Comparison of ENCODE assay signal across 8 mouse cellular contexts in genomic region chr11:83753581-83754181, GRCm38 (mm10). TPM values are rescaled to one million over a fixed set of nuclear protein-coding genes. Genes with fewer than 3 reads are reported as not detected.
DNase-seq lines count a peak whose midpoint lies in the region; ATAC-seq lines count a peak whose summit lies in the region.

Gene Heatr6 (plus strand): TSS chr11:83753696.

- WGBS in intestine, embryonic 14.5 days = under 1% methylated on average over 47 of the region's 47 CpGs

- no peaks in the 10 kb centered on the region for H3K9me3 ChIP-seq in intestine, embryonic 14.5 days (ENCODE audit: control insufficient read depth, low read length)

- peak; percentile 95 for ATAC-seq in intestine, embryonic 14.5 days (replicated peaks; ENCODE audit: low FRiP score, low TSS enrichment, low read depth)

- H3K27me3 ChIP-seq in intestine, embryonic 14.5 days (replicated peaks; ENCODE audit: control insufficient read depth, insufficient read depth, low read length) = no peaks in the 10 kb centered on the region

- peak; percentile 92 to 97 for DNase-seq in adrenal gland, adult (ENCODE audit: inconsistent age in 2 of 2, low spot score in 1 of 2)
- DNase-seq in embryo, embryonic 10.5 days (ENCODE audit: low spot score) = peak; percentile 96
- DNase-seq in gastrocnemius, postnatal 25 days = peak; percentile 83
- DNase-seq in intestine, embryonic 14.5 days (ENCODE audit: low spot score) = peak; percentile 94
- peak; percentile 90 to 94 for DNase-seq in left cerebral cortex, postnatal 14 days (ENCODE audit: low spot score in 2 of 2)
- peak; percentile 90 for DNase-seq in mesoderm, embryonic 11.5 days (ENCODE audit: low read depth, low spot score)
- DNase-seq in right cerebral cortex, postnatal 36 days (ENCODE audit: low spot score in 2 of 2) = peak; percentile 80 to 88
- peak; percentile 90 for DNase-seq in yolk sac, embryonic 10.5 days (ENCODE audit: low spot score)

- H3K9ac ChIP-seq in intestine, embryonic 14.5 days (ENCODE audit: low read length) = peak within 1 kb of the TSS; percentile 80

- H3K4me3 ChIP-seq in intestine, embryonic 14.5 days (ENCODE audit: low read depth, low read length) = peak within 1 kb of the TSS; percentile 92

- H3K27ac ChIP-seq in intestine, embryonic 14.5 days (ENCODE audit: low read depth) = peak within 1 kb of the TSS; percentile 69

- peaks cover 9% of the 10 kb centered on the region for H3K4me1 ChIP-seq in intestine, embryonic 14.5 days (replicated peaks; ENCODE audit: control insufficient read depth, insufficient read depth, low read length)

- H3K4me2 ChIP-seq in intestine, embryonic 14.5 days (ENCODE audit: low read length) = peak within 1 kb of the TSS; percentile 89

- intact Hi-C loops in left cerebral cortex, postnatal 14 days (cut with DNase I) = no loop called here

- H3K36me3 ChIP-seq in intestine, embryonic 14.5 days (ENCODE audit: control insufficient read depth, insufficient read depth, low read length) = peaks cover 25% of the 10 kb centered on the region

RNA-seq across cellular contexts. Expression of gene Heatr6, which starts in this region (rescaled TPM):
- 1 to 10 TPM; 6.4 to 7.4 TPM for total RNA-seq in gastrocnemius, postnatal 25 days (2021)
- polyA plus RNA-seq in intestine, embryonic 14.5 days (2014; fragmentation: Nextera tagmentation; extraction: Ambion mirVana) = 24.0 and 28.4 TPM in 2 replicates
- total RNA-seq in left cerebral cortex, postnatal 14 days (2021) = 10 to 100 TPM; 12.6 to 14.8 TPM

Comparison
In these comparisons a context has a peak if more than half of its experiments do, and no peak if none do; other contexts are left out.
1. Peak in every context shown above with its lines: DNase-seq, ATAC-seq, H3K4me3 ChIP-seq and H3K27ac ChIP-seq.